Mouse (Mus musculus) hindbrain, embryonic 11.5 days (tissue): Measurements from ENCODE around the gene Wwox. TPM values are rescaled to one million over a fixed set of nuclear protein-coding genes. Genes with fewer than 3 reads are reported as not detected.
A peak's percentile ranks its signal among the peaks of the same experiment; 100 is the strongest.

ENCODE experiments used
- ATAC-seq: fragments of 200-750 bp; cut with Nextera tagmentation; 2 replicates; pipeline ENCODE4 v1.8.0; 2017; ENCODE audit warnings: mild to moderate bottlenecking, moderate TSS enrichment, moderate library complexity; ENCODE audit not compliant: low FRiP score
- DNase-seq: peaks from one replicate; pipeline ENCODE4 v3.0.0-alpha.2; 2015; ENCODE audit warnings: low spot score
- H3K27ac ChIP-seq: fragments of 300-500 bp; sonication (generic); 2 replicates; pipeline ENCODE4 v1.5.1; 2014; ENCODE audit warnings: mild to moderate bottlenecking, low read depth, low read length
- H3K27me3 ChIP-seq: fragments of 300-500 bp; sonication (generic); 2 replicates; pipeline ENCODE4 v1.6.1; 2014; ENCODE audit warnings: mild to moderate bottlenecking, low read length, moderate library complexity, mixed read lengths; ENCODE audit not compliant: control insufficient read depth, insufficient read depth
- H3K36me3 ChIP-seq: fragments of 300-500 bp; sonication (generic); 2 replicates; pipeline ENCODE4 v1.6.1; 2014; ENCODE audit warnings: mild to moderate bottlenecking, low read length, moderate library complexity, mixed read lengths; ENCODE audit not compliant: control insufficient read depth, insufficient read depth
- H3K4me1 ChIP-seq: fragments of 300-500 bp; sonication (generic); replicated peaks from 2 replicates; pipeline ENCODE4 v1.6.1; 2014; ENCODE audit warnings: low read length, mixed read lengths; ENCODE audit not compliant: control insufficient read depth, insufficient read depth
- H3K4me2 ChIP-seq: fragments of 300-500 bp; sonication (generic); replicated peaks from 2 replicates; pipeline ENCODE4 v1.6.1; 2014; ENCODE audit warnings: mild to moderate bottlenecking, low read depth, low read length
- H3K4me3 ChIP-seq: fragments of 300-500 bp; sonication (generic); 2 replicates; pipeline ENCODE4 v1.5.1; 2014; ENCODE audit warnings: low read depth, low read length
- H3K9ac ChIP-seq: fragments of 300-500 bp; sonication (generic); 2 replicates; pipeline ENCODE4 v1.6.1; 2014; ENCODE audit warnings: low read depth, low read length
- H3K9me3 ChIP-seq: fragments of 300-500 bp; sonication (generic); 2 replicates; pipeline ENCODE4 v1.6.1; 2016; ENCODE audit warnings: low read length; ENCODE audit not compliant: control insufficient read depth
- WGBS: fragments of 180-500 bp; shearing (Covaris S2); extraction: QIAGEN DNeasy Blood & Tissue Kit; methylation state at CpG from one replicate; pipeline ENCODE4 v1.1.7; 2014; 5-methylcytosine and 5-hydroxymethylcytosine counted together
- polyA plus RNA-seq: library from polyadenylated mRNA; unstranded; fragments of >200 nt; fragmentation: Nextera tagmentation; extraction: Ambion mirVana; gene quantifications from 2 replicates; pipeline ENCODE4 v1.2.1, GENCODE M21; 2014

Gene Wwox
- polyA plus RNA-seq, 1 experiment from 2014 or later: 14.1 TPM

DNA sequence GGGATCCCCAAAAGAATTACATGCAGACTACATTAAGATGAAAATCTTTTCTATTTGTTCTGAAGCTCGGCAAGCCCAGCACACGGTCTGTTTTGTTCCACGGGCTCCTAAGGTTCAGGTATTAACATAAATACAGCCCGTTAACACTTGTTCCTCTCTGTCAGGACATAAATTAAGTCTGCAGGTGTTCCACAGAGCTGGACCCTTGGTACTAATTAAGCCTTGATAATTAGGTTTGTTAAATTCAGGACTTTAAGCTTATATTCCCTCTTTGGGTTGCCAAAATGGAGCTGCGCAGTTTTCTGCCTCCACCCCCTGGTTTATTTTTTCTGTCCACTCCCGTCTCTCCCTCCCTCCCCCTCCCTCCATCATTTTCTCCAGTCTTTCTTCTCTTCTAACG, 638.8 kb downstream of the Wwox start:
- DNase-seq (no peak), ATAC-seq (no peak)
- H3K9ac ChIP-seq: no peak overlapping the region
- no peaks in the 10 kb centered on the region for H3K36me3 ChIP-seq
- H3K4me1 ChIP-seq: no peaks in the 10 kb centered on the region
- 87% methylated on average over 7 of the region's 7 CpGs for WGBS
- H3K9me3 ChIP-seq: no peaks in the 10 kb centered on the region
- no peak overlapping the region for H3K4me3 ChIP-seq
- H3K27me3 ChIP-seq: no peaks in the 10 kb centered on the region
- H3K27ac ChIP-seq: no peak overlapping the region
- H3K4me2 ChIP-seq: no peak overlapping the region

DNA sequence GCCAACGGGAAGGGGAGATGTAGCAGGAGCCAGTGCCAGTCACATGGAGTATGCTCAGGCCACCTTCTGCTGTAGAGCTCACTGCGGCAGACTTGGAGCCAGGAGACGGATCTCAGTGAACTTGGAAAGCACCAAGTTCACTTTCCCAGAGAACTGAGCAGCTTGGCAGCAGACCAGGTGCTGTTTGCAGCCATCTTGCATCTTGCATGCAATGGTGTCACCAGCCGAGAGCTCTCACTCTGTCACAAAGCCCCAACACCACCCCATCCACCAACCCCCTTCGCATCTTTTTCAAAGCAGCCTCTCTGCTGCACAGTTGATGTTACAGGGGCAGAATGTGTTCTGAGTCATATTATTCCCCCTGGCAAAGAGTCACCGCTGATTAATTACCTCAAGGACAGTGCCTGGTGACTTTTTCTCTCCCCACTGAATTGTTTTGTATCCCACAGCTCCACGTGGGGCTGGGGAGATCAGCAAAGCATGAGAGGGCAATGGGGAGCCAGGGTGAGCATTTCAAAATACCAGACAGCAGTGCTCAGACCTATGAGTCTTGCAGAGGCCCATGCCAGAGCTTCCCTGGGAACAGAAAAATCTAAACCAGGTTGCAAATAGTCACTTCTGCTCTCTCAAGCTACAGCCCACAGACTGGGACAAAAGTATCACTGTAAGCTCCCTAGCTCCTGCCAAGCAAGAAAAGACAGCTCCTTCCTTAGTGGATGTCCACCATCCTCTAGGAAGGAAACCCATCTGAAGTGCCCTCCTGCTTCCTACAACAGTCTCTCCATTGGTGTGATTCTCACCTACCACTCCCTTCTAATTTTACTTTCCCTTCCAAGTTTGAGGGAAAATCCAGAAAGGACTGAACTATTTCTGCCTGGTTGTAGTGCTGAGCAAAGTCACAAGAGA, 642.1 kb downstream of the Wwox start:
- WGBS: 75% methylated on average over 7 of the region's 7 CpGs
- ATAC-seq (no peak), DNase-seq (no peak)

DNA sequence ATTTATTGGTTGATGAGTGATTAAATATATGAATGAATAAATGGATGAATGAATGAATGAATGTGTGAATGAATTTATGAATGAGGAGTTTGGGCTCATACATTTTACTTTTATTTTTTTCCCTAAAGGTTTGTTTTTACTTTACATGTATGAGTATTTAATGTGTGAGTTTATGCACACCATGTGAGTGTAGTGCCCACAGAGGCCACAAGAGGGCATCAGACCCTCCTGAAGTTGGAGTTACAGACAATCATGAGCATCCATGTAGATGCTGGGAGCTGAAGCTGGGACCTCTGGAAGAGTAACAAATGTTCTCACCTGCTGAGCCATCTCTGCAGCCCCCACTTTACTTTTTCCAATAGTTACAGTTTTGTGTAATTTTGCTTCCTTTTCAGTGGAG, 648.7 kb downstream of the Wwox start:
- Histone ChIP-seq H3K4me3 (no peak overlapping the region), H3K4me2 (no peak overlapping the region), H3K9ac (no peak overlapping the region), H3K9me3 (no peaks in the 10 kb centered on the region), H3K27me3 (no peaks in the 10 kb centered on the region), H3K36me3 (no peaks in the 10 kb centered on the region), H3K4me1 (no peaks in the 10 kb centered on the region), H3K27ac (no peak overlapping the region)
- no peak for ATAC-seq
- no peak for DNase-seq

More for the DNA sequence above, 642.1 kb downstream of the Wwox start:
- H3K9ac ChIP-seq: no peak overlapping the region
- no peaks in the 10 kb centered on the region for H3K9me3 ChIP-seq
- H3K4me3 ChIP-seq: no peak overlapping the region
- no peak overlapping the region for H3K27ac ChIP-seq
- H3K4me1 ChIP-seq: no peaks in the 10 kb centered on the region
- no peak overlapping the region for H3K4me2 ChIP-seq
- no peaks in the 10 kb centered on the region for H3K27me3 ChIP-seq
- no peaks in the 10 kb centered on the region for H3K36me3 ChIP-seq

DNA sequence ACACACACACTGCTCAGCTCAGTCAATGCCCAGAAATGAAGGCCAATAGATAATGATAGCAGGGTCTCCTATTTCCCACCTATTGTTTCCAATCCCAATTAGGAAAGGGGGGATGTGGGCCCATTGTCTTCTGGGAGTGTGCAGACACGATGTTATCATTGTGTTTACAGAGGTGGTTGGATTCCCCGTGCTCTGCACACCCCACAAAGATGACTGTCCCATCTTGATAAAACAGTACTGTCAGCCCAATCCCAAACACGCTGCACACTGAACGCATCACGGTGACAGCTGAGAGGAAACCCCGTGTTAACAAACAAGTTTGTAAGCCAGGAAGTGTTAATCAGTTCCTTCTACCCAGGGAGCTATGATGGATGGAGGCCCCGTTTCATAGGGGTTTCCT, 650.3 kb downstream of the Wwox start:
- H3K27ac ChIP-seq: no peak overlapping the region
- H3K4me3 ChIP-seq: no peak overlapping the region
- H3K9me3 ChIP-seq: no peaks in the 10 kb centered on the region
- H3K27me3 ChIP-seq: no peaks in the 10 kb centered on the region
- no peak for ATAC-seq
- DNase-seq: no peak
- H3K4me1 ChIP-seq: no peaks in the 10 kb centered on the region
- 78% methylated on average over 7 of the region's 7 CpGs for WGBS
- H3K9ac ChIP-seq: no peak overlapping the region
- H3K36me3 ChIP-seq: no peaks in the 10 kb centered on the region
- H3K4me2 ChIP-seq: no peak overlapping the region

DNA sequence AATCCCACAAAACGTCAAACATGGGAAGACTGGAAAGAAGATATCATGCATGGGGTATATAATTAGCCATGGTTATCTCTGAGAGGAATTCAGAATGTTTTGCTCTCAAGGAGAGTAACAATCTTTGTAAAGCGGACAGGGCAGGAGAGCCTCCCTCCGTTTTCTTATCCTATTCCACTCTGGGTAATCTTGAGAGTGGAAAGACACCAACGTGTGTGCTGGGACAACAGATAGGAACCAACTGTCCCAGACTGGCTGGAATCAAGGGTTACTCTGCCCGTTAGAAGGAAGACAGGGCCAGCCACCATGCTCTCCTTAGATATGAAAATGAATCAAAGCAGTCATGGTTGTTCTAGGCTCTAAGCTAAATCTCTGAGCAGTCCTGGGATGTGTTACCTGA, 650.7 kb downstream of the Wwox start:
- no peaks in the 10 kb centered on the region for H3K9me3 ChIP-seq
- no peak overlapping the region for H3K4me2 ChIP-seq
- 89% methylated on average over 5 of the region's 5 CpGs for WGBS
- no peaks in the 10 kb centered on the region for H3K27me3 ChIP-seq
- DNase-seq (no peak), ATAC-seq (no peak)
- no peak overlapping the region for H3K27ac ChIP-seq
- H3K9ac ChIP-seq: no peak overlapping the region
- H3K36me3 ChIP-seq: no peaks in the 10 kb centered on the region
- no peak overlapping the region for H3K4me3 ChIP-seq
- H3K4me1 ChIP-seq: no peaks in the 10 kb centered on the region

DNA sequence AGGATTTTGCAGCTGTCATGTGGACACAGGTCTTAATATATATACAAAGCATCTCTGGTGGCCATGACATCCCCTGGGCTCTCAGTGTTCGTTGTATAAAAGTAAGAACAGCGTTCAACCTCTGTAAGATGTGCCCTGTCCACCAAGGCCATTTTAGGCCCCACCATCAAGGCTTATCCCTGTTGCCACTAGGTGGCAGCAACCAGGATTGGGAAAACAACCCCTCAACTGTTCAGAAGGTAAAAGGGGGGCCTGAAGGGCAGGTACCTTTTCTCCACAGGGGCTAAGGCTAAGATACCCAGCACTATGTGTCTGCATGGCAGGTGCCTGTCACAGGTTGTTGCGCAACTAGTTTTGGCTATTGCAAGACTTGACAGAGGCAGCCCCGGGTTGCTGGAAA, 656.1 kb downstream of the Wwox start:
- Histone ChIP-seq H3K27me3 (no peaks in the 10 kb centered on the region), H3K36me3 (no peaks in the 10 kb centered on the region), H3K4me3 (no peak overlapping the region), H3K4me2 (no peak overlapping the region), H3K9ac (no peak overlapping the region), H3K27ac (no peak overlapping the region), H3K4me1 (no peaks in the 10 kb centered on the region), H3K9me3 (no peaks in the 10 kb centered on the region)
- 84% methylated on average over 4 of the region's 4 CpGs for WGBS
- DNase-seq (peak; percentile 26), ATAC-seq (no peak)

DNA sequence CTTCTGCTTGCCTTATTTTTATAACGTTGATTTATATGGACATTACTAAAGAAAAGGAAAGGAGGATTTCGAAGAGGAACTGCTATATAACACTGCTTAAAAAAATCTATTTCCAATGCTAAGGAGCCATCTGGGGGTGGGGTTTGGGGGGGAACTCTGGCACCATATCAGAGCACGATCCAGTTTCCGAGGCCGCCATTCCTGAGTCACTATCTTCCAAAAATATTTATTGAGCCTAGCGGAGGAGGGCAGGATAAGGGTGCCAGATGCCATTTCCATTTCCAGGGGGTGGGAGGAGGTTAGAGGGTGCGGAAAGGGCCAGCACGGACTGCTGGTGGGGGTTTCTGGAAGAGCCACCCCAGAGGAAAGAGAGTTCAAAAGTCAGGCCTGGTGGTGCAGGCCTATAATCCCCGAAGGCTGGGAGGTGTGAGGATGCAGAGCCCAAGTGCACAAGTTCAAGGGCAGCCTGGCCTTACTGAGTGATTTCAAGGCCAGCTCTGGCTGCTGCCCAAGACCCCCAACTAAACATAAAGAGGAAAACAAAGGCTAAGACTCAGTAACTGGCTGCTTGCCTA, 658.6 kb downstream of the Wwox start:
- Histone ChIP-seq H3K4me3 (no peak overlapping the region), H3K9ac (no peak overlapping the region), H3K4me1 (no peaks in the 10 kb centered on the region), H3K27me3 (no peaks in the 10 kb centered on the region), H3K9me3 (no peaks in the 10 kb centered on the region), H3K4me2 (no peak overlapping the region), H3K36me3 (no peaks in the 10 kb centered on the region), H3K27ac (no peak overlapping the region)
- 88% methylated on average over 9 of the region's 9 CpGs for WGBS
- no peak for ATAC-seq
- DNase-seq: no peak

DNA sequence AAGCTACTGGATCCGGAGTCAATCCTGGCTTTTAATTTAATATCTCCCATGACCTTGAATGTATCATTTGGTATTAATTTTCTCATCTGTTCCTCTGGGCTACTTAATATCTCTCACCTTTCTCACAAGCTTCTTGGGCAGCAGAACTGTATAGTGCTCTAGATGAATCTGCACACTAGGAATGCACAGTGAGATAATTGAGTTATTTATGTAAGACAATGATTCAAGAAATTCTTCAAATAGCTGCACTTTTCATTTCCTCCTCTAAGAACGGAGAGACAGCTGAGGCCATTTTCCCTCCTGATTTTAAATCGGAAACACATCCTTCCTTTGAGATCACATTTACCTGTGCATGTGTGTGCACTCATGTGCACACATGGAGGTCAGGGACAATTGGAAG, 669.9 kb downstream of the Wwox start:
- H3K36me3 ChIP-seq: no peaks in the 10 kb centered on the region
- no peak overlapping the region for H3K9ac ChIP-seq
- H3K27me3 ChIP-seq: no peaks in the 10 kb centered on the region
- H3K27ac ChIP-seq: no peak overlapping the region
- no peak overlapping the region for H3K4me2 ChIP-seq
- H3K4me1 ChIP-seq: no peaks in the 10 kb centered on the region
- H3K4me3 ChIP-seq: no peak overlapping the region
- DNase-seq (no peak), ATAC-seq (no peak)
- no peaks in the 10 kb centered on the region for H3K9me3 ChIP-seq
- 78% methylated on average over 3 of the region's 3 CpGs for WGBS

DNA sequence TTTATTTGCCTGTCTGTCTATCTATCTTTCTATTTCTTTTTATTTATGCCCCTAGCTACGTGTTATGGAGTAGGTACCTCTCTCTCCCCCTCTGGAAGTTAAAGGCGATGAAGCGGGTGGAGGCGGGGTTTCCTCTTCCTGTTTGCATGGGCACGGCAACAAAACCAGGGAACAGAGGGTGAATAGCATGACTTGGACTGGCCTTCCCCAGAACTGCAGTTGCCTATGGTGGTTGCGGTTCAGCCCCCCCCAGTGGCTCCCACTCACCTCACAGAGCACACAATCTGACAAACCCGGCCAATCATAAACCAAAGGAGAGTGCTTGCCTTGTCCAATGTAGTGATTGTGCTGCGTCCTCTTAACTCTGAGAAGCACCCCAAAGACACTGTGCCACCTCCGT, 671.0 kb downstream of the Wwox start:
- WGBS: 87% methylated on average over 9 of the region's 9 CpGs
- DNase-seq (no peak), ATAC-seq (no peak)

More for the DNA sequence above, 671.0 kb downstream of the Wwox start:
- Histone ChIP-seq H3K36me3 (no peaks in the 10 kb centered on the region), H3K9ac (no peak overlapping the region), H3K27me3 (no peaks in the 10 kb centered on the region), H3K9me3 (no peaks in the 10 kb centered on the region), H3K4me3 (no peak overlapping the region), H3K27ac (no peak overlapping the region), H3K4me2 (no peak overlapping the region), H3K4me1 (no peaks in the 10 kb centered on the region)
